Mouse (Mus musculus): ENCODE measurements at regions not wholly inside any gene's neighbourhood (a gene's known extent, or its start where the extent isn't known, plus 50 kb on each side); places are given as distances from the start of the nearest gene placed in this dataset.
A peak's percentile ranks its signal among the peaks of the same experiment; 100 is the strongest.

- Histone ChIP-seq H3K4me3 (replicated peaks; ENCODE audit: control insufficient read depth, low read depth, low read length) (no peak overlapping the region), H3K27ac (ENCODE audit: control insufficient read depth, insufficient read depth, low read depth, low read length, poor library complexity) (no peak overlapping the region), H3K4me1 (ENCODE audit: control insufficient read depth, insufficient read depth, low read length) (no peaks in the 10 kb centered on the region; the same call in 1 of the 2 replicates)
- TF ChIP-seq CTCF (IDR thresholded peaks at IDR 0.05; ENCODE audit: control insufficient read depth, insufficient read depth, low read length) (no peak), POLR2A (IDR thresholded peaks at IDR 0.05; ENCODE audit: borderline replicate concordance, control insufficient read depth, low read depth, low read length) (no peak)
- 22% methylated on average over 10 of the region's 10 CpGs for WGBS
These were observed 97.2 kb upstream of the Map4k3 start for GRCm38 (mm10) chr17:80825518-80825901.

- 84% methylated on average over 13 of the region's 13 CpGs for WGBS
- Histone ChIP-seq H3K27ac (ENCODE audit: control insufficient read depth, insufficient read depth, low read depth, low read length, poor library complexity) (no peak overlapping the region), H3K4me3 (replicated peaks; ENCODE audit: control insufficient read depth, low read depth, low read length) (no peak overlapping the region), H3K4me1 (ENCODE audit: control insufficient read depth, insufficient read depth, low read length) (no peaks in the 10 kb centered on the region; the same call in 1 of the 2 replicates)
- TF ChIP-seq CTCF (IDR thresholded peaks at IDR 0.05; ENCODE audit: control insufficient read depth, insufficient read depth, low read length) (no peak), POLR2A (IDR thresholded peaks at IDR 0.05; ENCODE audit: borderline replicate concordance, control insufficient read depth, low read depth, low read length) (no peak)
These were observed 96.7 kb upstream of the Map4k3 start for GRCm38 (mm10) chr17:80824826-80825517.

GRCm38 (mm10) chr17:80824261-80824660 lies 96.0 kb upstream of the Map4k3 start:
- H3K27ac ChIP-seq (ENCODE audit: control insufficient read depth, insufficient read depth, low read depth, low read length, poor library complexity): no peak overlapping the region
- no peaks in the 10 kb centered on the region; the same call in 1 of the 2 replicates for H3K4me1 ChIP-seq (ENCODE audit: control insufficient read depth, insufficient read depth, low read length)
- no peak for TF ChIP-seq POLR2A (IDR thresholded peaks at IDR 0.05; ENCODE audit: borderline replicate concordance, control insufficient read depth, low read depth, low read length)
- TF ChIP-seq CTCF (IDR thresholded peaks at IDR 0.05; ENCODE audit: control insufficient read depth, insufficient read depth, low read length): no peak
- WGBS: 16% methylated on average over 2 of the region's 2 CpGs
- H3K4me3 ChIP-seq (replicated peaks; ENCODE audit: control insufficient read depth, low read depth, low read length): no peak overlapping the region

- TF ChIP-seq CTCF (IDR thresholded peaks at IDR 0.05; ENCODE audit: control insufficient read depth, insufficient read depth, low read length) (no peak), POLR2A (IDR thresholded peaks at IDR 0.05; ENCODE audit: borderline replicate concordance, control insufficient read depth, low read depth, low read length) (no peak)
- Histone ChIP-seq H3K4me1 (ENCODE audit: control insufficient read depth, insufficient read depth, low read length) (no peaks in the 10 kb centered on the region), H3K4me3 (replicated peaks; ENCODE audit: control insufficient read depth, low read depth, low read length) (no peak overlapping the region), H3K27ac (ENCODE audit: control insufficient read depth, insufficient read depth, low read depth, low read length, poor library complexity) (no peak overlapping the region)
- WGBS: 85% methylated on average over 8 of the region's 8 CpGs
These were observed 92.6 kb upstream of the Map4k3 start for GRCm38 (mm10) chr17:80820888-80821287.

GRCm38 (mm10) chr17:80818477-80819028 lies 90.3 kb upstream of the Map4k3 start:
- TF ChIP-seq POLR2A (IDR thresholded peaks at IDR 0.05; ENCODE audit: borderline replicate concordance, control insufficient read depth, low read depth, low read length): no peak
- TF ChIP-seq CTCF (IDR thresholded peaks at IDR 0.05; ENCODE audit: control insufficient read depth, insufficient read depth, low read length): no peak
- Histone ChIP-seq H3K4me3 (replicated peaks; ENCODE audit: control insufficient read depth, low read depth, low read length) (no peak overlapping the region), H3K4me1 (ENCODE audit: control insufficient read depth, insufficient read depth, low read length) (no peaks in the 10 kb centered on the region), H3K27ac (ENCODE audit: control insufficient read depth, insufficient read depth, low read depth, low read length, poor library complexity) (no peak overlapping the region)
- WGBS: 82% methylated on average over 9 of the region's 9 CpGs

- TF ChIP-seq POLR2A (IDR thresholded peaks at IDR 0.05; ENCODE audit: borderline replicate concordance, control insufficient read depth, low read depth, low read length): no peak
- peak; percentile 57 for TF ChIP-seq CTCF (IDR thresholded peaks at IDR 0.05; ENCODE audit: control insufficient read depth, insufficient read depth, low read length)
- Histone ChIP-seq H3K4me3 (replicated peaks; ENCODE audit: control insufficient read depth, low read depth, low read length) (no peak overlapping the region), H3K27ac (ENCODE audit: control insufficient read depth, insufficient read depth, low read depth, low read length, poor library complexity) (no peak overlapping the region), H3K4me1 (ENCODE audit: control insufficient read depth, insufficient read depth, low read length) (no peaks in the 10 kb centered on the region)
- WGBS: 77% methylated on average over 4 of the region's 4 CpGs
These were observed 87.5 kb upstream of the Map4k3 start for GRCm38 (mm10) chr17:80815747-80816146.

GRCm38 (mm10) chr17:80813194-80813593 lies 84.9 kb upstream of the Map4k3 start:
- WGBS: 88% methylated on average over 10 of the region's 10 CpGs
- Histone ChIP-seq H3K4me3 (replicated peaks; ENCODE audit: control insufficient read depth, low read depth, low read length) (no peak overlapping the region), H3K27ac (ENCODE audit: control insufficient read depth, insufficient read depth, low read depth, low read length, poor library complexity) (no peak overlapping the region), H3K4me1 (ENCODE audit: control insufficient read depth, insufficient read depth, low read length) (no peaks in the 10 kb centered on the region)
- TF ChIP-seq CTCF (IDR thresholded peaks at IDR 0.05; ENCODE audit: control insufficient read depth, insufficient read depth, low read length) (no peak), POLR2A (IDR thresholded peaks at IDR 0.05; ENCODE audit: borderline replicate concordance, control insufficient read depth, low read depth, low read length) (no peak)

GRCm38 (mm10) chr17:80809275-80809674 lies 81.0 kb upstream of the Map4k3 start:
- Histone ChIP-seq H3K27ac (ENCODE audit: control insufficient read depth, insufficient read depth, low read depth, low read length, poor library complexity) (no peak overlapping the region), H3K4me3 (replicated peaks; ENCODE audit: control insufficient read depth, low read depth, low read length) (no peak overlapping the region), H3K4me1 (ENCODE audit: control insufficient read depth, insufficient read depth, low read length) (no peaks in the 10 kb centered on the region)
- WGBS: 76% methylated on average over 5 of the region's 5 CpGs
- TF ChIP-seq POLR2A (IDR thresholded peaks at IDR 0.05; ENCODE audit: borderline replicate concordance, control insufficient read depth, low read depth, low read length) (no peak), CTCF (IDR thresholded peaks at IDR 0.05; ENCODE audit: control insufficient read depth, insufficient read depth, low read length) (no peak)
